Mouse (Mus musculus) c-Kit-positive CD71-negative TER-119-negative erythroid progenitor cells, embryonic 14.5 days (primary cell): Measurements from ENCODE around the gene Pgpep1.

Experiments used
- DNase-seq: peaks from one replicate; pipeline ENCODE4 v3.0.0-alpha.2; 2013; ENCODE audit warnings: low read depth

Gene Pgpep1

DNA sequence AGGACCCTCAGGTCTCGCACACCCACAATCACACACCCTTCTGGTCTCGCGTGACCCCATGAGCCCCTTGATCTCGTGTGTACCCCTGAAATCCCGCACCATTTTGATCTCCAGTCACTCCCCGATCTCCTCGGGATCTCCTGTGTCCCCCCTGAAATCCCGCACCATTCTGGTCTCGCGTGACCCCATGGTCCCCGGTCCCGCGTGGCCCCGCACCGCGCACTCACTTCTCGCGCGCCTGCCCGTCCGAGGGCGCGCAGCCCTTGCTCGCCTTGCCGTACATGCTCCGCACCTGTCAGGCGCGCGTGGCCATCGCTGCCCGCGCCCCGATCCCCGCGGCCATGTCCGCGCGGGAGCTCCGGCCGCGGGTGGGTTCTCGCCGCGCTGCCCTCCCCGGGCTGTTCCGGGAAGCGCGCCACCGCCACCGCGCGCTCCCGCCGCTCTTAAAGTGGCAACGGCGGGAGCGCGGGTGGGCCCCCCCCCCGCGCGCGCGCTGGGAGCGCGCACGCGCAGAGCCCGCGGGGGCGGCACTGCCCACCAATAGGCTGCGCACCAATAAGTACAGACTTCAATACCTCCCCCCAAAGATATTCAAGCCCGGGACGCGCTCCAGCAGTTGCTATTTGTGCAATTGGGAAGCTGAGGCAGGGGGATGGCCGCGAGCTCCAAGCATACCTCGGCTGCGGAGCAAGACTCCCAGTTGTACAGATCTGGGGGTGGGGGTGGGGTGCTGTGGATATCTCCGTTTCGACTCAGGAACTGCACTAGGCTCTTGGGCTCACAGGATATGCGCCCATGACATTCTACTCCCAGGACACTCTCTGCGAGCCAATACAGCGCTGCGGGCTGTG is 52.1 kb downstream of the Pgpep1 start:
- no peak for DNase-seq

- DNase-seq, result no peak
Observed at GRCm38 (mm10) chr8:70607603-70607897, 52.6 kb downstream of the Pgpep1 start.

DNA sequence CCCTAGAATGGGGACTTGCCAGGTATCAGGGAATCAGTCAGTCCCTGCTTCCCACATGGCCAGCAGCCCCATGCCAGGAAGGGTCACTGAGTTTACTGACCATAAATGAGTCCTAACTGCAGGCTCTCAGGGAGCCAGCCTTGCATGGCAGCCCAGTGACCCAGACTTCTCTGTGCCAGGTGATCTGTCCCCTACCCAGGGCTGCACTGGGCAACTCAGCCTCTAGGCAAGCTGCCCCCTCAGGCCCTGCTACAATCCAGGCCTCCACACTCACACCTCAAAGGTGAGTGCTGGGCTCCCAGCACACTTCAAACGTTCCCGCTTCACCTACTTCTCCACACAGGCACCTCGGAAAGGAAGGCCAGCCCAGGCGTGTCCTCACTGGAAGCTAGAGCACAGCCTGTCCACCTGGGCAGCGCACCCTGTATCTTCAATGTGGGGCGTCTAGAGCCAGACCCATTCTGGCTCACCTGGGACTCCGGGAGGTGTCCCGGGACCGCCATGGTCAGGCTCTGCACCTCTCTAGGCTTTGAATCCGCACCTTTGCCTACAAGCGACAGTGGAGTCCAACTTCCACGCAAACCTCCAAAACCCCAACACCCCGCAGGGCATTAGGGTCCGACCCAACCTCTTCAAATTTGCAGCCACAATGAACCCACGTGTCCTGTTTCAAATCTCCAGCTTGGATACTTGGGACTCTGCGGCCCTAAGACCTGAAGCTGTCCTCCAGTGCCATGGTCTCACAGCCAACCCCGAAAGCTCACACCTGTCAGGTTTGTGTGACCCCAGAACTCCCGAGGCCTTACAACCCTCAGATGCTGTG is 53.2 kb downstream of the Pgpep1 start:
- DNase-seq, result no peak

DNA sequence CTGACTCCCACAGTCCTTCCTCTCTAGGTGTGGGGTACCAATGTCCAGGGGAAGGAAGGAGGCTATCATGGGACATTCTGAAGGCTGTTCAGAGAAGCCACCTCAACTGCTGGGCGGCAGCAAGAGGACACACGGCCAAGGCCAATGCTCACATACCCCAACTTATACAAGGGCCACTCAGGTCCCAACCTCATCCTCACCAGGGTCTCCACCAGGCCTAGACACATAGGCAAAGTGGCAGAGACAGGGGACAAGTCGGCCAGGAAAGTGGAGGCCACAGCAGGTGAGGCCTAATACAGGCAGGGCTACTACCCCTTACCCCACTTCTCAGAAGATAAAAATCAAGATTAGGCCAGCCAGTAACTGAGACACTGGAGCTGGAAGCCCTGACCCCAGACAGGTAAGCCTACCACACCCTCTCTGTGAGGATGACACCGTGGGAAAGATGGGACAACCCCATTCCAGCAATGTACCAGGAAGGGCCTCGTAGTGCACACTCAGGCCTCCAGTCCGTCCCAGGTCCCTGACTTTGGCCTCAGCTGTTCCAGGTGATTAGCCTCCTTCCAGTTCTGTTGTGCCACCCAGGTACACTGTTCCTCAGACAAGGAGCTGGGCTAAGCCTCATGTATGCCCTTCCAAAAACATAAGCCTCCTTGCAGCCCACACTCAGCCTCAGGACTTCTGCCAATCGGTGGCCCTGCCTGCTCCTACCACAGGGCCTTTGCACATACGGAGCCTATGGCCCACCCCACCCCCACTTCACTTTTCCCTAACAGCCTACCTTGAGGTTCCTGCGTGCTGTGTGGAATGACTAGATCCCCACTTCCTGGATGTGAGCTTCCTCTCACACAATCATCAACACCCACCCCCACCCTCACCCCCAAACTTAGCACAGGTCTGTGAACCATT is 54.1 kb downstream of the Pgpep1 start:
- no peak for DNase-seq

DNA sequence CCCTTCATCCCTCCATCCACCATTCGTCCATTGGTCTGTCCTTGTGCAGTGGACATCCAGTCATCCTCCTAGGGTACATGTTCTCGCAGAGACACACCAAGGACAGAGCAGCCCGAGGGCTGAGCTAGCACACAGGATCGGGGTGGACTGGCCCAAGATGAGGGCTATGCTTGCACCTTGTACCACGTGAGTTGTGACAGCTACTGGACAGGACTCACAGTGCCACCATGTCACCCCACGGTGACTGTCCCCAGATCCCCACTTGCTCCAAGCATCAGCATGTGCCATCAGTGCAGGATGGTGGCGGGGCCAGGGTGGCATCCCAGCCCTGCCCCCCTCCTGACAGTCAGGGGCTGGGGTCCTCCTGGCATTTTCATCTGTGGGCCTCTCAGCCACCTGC is 55.6 kb downstream of the Pgpep1 start:
- no peak for DNase-seq

GRCm38 (mm10) chr8:70602139-70602811 is 57.9 kb downstream of the Pgpep1 start:
- DNase-seq, result no peak

GRCm38 (mm10) chr8:70601271-70601649 is 58.9 kb downstream of the Pgpep1 start:
- no peak for DNase-seq

DNA sequence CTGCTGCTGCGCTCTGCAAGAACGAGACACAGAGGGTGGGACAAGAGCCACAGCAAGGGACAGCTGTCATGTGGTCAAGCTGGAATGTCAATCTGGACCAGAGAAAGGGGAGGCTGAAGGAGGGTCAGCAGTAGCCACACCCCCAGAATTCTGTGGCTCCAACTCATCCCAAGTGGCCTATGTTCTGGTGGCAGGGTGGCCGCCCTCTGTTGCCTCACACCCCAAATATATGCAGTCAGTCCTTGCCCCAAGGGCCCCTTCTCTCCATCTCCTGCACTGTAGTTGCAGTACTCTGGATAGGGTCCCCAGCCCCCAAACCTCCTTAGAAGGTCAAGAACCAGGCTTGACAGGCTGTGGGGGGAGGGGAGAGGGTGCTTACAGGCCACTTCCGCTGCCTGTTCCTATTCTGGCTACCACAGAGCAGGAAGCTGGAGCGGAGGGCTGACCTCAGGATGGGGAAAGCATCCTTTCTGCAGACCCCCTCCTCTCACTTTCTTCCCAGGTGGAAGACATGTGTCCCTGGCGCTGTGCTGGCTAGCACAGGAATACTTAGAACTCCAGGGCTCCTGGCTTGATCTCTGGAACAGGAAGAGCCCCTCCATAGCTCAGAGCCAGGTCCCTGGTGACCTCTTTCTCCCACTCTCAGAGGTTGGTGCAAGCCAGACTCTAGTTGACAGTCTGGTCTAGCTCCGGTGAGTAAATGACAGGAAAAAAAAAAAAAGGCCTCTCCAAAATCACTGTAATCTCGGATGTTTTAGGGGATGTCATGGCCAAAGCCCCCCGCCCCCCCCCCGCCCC is 59.5 kb downstream of the Pgpep1 start:
- no peak for DNase-seq

DNA sequence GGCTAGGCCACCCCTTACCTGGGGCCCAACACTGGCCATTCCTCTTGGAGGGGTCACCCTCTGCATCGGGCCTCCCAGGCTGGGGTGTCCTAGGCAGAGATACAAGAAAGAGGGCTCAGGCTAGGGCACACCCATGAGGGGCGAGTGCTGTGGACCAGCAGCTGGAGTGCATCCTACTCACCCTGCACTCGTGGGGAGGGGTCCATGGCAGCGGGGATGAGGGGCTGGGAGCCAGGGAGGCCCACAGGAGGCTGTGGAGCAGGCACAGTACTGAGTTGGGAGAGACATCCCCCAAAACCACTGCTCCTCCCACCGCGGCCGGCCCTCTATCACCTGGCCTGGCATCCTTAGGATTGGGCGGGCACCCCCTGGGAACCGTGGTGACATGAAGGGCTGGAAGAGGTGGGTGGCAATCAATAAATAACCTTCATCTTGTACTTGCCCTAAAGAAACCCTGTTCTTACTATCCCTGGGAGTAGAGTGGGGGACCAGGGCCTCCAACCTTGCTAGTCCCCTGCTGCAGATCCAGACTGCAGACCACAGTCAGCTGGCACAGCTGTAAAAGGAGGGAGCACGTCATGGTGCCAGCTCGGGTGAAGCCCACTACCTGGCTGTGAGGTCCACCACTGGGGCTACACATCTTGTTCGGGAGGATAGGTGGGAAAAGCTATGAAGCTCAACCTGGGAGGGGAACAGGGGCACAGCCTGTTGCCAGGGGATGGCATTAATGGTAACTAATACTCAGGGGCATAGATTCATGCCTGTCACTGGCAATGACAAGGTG is 60.5 kb downstream of the Pgpep1 start:
- no peak for DNase-seq

- no peak for DNase-seq
Observed at GRCm38 (mm10) chr8:70598722-70599121, 61.5 kb downstream of the Pgpep1 start.

GRCm38 (mm10) chr8:70598283-70598682 is 61.9 kb downstream of the Pgpep1 start:
- no peak for DNase-seq

- no peak for DNase-seq
Observed at GRCm38 (mm10) chr8:70597417-70598272, 62.5 kb downstream of the Pgpep1 start.

DNA sequence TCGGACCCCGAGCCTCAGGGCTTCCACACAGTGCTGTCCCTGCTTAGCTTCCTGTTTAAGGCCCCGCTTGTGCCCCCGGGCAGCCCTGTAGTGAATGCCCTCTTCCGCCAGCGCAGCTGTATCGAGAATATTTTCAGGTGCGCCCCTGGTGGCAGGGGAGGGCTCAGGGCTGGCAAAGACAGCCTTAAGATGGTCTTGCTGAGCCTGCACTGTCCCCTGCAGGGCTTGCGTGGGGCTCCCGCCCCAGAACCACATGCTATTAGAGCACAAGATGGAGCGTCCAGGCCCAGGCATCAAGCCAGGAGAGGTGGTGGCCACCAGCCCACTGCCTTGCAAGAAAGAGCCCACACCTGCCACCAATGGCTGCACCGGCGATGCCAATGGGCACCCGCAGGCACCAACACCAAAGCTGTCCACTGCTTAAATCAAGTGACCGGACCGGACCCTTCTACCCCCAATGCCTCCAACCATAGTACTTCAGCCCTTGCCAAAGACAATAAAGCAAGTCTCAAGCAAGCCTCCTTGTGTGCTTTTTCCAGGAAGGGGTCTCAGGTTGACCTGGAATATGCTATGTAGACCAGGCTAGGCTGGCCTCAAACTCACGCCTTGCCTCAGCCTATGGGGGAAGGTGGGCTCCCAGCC is 63.3 kb downstream of the Pgpep1 start:
- no peak for DNase-seq
